Mouse (Mus musculus) left cerebral cortex, adult 11 months (tissue): ENCODE measurements around the gene Cdkal1.
A peak's percentile ranks its signal among the peaks of the same experiment; 100 is the strongest.

ENCODE experiments used
- DNase-seq: peaks from one replicate; pipeline ENCODE4 v3.0.0; 2022; ENCODE audit warnings: low spot score

The Cdkal1 gene

GRCm38 (mm10) chr13:29855281-29856031, at the start of gene Cdkal1:
Gene Cdkal1 (minus strand): TSS chr13:29855674.
- peak; percentile 73 for DNase-seq

DNA sequence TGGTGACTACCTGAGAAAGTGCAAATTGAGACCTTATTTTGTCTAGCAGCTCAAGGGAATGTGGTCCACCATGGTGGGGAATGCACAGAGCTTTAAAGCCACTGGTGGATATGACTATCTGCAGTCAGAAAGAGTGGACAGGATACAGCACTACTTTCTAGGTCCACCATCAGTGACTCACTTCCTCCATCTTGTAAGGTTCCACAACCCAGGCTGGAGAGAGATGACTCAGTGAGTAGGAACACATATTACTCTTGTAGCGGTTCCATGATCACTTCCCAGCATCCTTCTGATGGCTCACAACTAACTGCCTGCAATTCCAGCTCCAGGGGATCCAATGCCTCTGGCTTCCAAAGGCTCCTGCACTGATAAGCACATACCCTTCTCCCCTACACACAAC, 47.9 kb upstream of the Cdkal1 start:
- no peak for DNase-seq

DNA sequence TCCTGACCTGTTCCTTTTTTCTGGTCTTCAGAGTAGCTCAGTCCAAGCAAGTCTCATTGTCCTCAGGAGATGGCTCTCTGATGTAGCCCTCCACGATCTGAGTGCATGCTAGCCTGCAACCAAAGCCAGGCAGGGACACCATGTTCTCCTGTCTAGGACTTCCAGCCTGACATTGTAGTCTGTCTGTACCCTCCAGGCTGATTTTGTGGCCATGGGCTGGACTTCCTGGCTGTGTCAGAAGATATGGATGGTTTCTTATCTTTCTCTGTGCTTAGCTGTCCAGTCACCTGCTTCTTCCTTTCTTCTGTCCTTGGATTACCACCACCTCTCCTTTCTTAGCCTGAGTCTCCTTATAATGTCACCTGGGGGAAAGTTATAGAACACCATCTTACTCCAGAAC, 47.2 kb upstream of the Cdkal1 start:
- no peak for DNase-seq

- no peak for DNase-seq
Measured at GRCm38 (mm10) chr13:29901641-29902040, 46.2 kb upstream of the Cdkal1 start.

GRCm38 (mm10) chr13:29866780-29867179, 11.3 kb upstream of the Cdkal1 start:
- no peak for DNase-seq

DNA sequence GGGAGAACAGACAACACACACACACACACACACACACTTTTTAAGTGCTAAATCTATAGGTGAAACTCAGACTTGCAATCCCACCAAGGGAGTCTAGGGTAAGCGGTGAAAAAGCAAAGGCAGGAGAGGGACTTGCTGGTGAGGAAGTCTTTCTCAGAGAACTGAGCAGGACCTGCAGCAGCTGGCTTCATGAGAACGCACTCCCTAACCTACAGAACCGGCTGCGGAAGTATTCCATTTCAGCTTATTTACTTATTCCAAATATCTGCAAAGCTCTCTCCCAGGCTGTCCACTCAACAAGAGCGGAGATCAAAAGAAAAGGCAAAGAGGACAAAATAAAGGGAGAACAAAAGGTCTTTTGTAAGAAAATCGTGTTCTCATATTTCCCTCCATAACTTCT, 8.9 kb upstream of the Cdkal1 start:
- DNase-seq, result no peak

DNA sequence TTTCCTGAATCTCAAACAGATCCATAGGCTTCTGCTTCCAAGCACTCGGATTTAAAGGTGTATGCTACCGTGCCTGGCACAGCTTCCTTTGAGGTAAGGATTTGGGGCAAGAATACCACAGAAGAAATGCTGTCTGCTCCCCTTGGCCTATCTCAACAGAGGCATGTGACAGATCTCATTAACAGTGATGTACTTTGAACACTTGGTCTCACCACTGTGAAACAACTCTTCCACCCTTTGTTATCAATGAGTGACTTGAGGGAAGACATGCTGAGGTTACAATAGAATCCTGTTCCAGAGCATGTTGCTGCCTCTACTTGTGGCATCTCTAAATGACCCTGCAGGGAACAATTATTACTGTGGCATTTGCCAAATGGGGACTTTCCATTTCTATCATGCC, 4.6 kb upstream of the Cdkal1 start:
- no peak for DNase-seq

DNA sequence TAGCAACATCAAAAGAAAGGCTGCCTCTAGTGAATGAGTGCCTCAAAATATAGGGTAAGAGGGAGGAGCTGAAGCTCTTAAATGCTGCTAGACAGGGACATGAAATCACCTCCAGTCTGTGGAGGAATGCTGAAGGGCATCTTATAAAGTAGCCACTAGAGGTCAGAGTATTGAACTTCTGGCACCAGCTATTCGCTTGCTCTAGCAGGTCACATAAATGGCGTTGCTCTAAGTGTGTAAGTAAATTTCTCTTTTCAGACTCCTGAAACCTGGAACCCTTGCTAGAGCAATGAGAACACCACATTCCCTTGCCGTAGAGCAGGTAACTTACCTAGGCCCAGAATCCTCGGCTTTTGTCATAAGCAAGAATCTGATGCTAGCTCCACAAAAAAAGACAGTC, 2.0 kb upstream of the Cdkal1 start:
- peak; percentile 31 for DNase-seq

- no peak for DNase-seq
Measured at GRCm38 (mm10) chr13:29854876-29855275, 598 bp downstream of the Cdkal1 start.

DNA sequence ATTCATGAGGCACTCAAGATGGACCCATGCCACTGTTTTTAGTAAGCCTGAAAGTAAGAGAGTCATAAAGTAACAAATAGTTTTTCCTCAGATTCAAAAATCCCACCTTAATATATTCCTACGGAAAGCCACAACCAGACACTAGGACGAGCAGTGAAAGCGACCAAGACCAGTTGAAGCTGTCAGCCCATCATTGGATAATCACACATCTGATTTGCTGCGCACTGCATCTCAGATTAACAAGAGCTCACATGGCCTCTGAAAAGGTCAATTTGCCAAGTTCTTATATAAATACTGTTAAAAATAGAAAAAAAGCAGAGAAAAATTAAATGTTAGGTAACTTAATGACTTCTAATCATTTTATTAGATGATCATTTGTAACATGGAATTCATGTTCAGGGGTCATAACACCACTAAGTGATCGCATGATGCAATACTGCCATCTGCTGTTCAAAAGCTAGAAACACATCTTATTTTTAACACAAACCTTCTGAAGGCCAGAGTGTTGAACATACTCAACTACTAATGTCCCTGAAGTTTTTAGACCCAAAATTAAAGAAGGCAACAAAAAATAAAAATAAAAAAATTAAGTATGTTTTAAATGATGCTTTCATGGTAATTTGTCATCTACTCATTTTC, 16.9 kb downstream of the Cdkal1 start:
- no peak for DNase-seq

- peak; percentile 24 for DNase-seq
Measured at GRCm38 (mm10) chr13:29835170-29835569, 20.3 kb downstream of the Cdkal1 start.

GRCm38 (mm10) chr13:29833751-29834150, 21.7 kb downstream of the Cdkal1 start:
- DNase-seq, result no peak

GRCm38 (mm10) chr13:29831126-29831525, 24.3 kb downstream of the Cdkal1 start:
- DNase-seq, result no peak

DNA sequence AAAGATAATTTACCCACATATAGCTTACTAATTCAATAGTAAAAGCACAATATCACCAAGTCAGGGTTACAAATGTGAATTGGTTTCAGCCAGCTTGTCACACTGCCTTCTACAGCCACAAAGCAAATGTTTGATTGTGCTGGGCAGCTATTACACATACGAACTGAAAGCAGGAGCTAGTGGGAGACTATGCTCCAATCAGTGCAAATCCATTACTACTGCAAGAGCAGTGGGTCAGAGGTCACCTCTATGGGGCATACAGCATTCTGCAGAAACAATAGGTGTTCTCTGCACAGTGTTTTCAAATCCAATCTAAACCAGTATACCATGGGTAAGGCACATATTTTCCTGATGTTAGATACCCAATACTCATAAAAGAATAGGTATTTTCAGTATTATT, 27.4 kb downstream of the Cdkal1 start:
- no peak for DNase-seq

DNA sequence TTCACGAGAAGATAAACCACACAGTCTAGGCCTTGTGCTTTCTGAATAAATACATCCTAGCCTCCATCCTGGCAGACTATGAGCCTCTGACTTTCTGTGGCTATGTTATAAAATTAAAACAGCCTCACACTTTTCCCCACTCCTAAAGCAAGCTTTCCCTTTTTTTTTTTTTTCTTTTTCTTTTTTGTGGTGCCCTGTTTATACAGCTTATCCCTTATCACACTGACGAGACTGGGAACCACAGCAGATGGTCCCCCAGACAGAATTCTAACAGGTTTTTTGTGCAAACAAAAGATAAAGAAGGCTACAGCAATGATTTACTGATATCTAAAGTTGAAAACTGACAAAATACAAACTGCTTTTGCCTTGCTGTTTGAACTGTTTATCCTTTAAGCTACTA, 29.0 kb downstream of the Cdkal1 start:
- no peak for DNase-seq

DNA sequence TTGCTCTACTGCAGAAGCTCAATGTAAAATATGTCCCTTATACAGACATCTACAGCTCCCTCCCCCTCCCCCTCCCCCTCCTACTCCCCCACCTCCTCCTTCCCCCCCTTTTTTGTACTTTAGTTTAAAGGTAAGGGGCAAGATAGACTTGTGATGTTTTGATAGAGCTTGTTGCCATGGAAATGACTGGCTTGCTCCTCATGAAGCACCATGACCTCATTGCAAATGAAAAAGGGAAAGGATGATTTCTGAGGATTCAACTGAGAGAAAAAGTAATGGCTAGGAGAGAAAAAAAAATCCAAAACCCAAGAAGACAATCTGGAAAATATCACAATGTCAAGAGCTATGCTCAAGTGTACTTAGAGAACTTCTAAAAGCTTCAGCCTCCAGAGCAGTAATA, 29.4 kb downstream of the Cdkal1 start:
- DNase-seq, result no peak

DNA sequence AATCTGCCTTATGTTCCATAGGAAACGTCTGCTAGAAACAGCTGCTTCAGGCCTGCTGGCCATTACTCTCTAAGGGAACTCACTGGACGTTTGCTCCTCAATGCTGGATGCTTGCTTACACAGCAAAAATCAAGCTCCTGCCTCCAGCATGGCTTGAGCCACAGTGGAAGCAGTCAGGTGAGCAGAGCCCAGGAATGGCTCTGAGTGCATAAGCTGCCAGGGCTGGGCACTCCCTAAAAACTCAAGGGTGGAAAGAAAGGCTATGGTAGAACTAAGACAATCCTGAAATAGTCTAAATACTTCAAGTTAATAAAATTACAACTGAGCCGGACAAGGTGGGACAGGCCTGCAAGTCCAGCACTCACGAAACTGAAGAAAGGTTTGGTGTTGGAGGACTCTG, 30.7 kb downstream of the Cdkal1 start:
- DNase-seq, result no peak

DNA sequence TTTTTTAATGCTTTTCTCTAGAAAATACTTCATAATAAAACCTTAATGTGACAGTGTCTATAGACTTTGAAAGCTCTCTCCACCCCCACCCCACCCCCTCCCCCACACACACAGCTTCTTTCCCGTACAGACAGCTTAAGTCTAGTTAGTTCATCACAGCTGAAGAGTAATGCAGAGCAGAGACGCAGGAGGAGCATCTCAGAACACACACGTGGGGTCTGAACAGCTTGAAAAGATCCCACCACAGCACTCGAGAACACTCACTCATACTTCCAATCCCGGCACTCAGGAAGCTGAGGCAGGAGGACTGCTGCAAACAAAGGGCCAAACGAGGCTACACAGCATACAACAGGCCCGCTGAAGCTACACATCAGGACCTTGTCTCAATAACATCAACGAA, 31.1 kb downstream of the Cdkal1 start:
- DNase-seq, result no peak

GRCm38 (mm10) chr13:29823906-29824305, 31.6 kb downstream of the Cdkal1 start:
- DNase-seq, result peak; percentile 33

- DNase-seq, result no peak
Measured at GRCm38 (mm10) chr13:29823487-29823886, 32.0 kb downstream of the Cdkal1 start.

DNA sequence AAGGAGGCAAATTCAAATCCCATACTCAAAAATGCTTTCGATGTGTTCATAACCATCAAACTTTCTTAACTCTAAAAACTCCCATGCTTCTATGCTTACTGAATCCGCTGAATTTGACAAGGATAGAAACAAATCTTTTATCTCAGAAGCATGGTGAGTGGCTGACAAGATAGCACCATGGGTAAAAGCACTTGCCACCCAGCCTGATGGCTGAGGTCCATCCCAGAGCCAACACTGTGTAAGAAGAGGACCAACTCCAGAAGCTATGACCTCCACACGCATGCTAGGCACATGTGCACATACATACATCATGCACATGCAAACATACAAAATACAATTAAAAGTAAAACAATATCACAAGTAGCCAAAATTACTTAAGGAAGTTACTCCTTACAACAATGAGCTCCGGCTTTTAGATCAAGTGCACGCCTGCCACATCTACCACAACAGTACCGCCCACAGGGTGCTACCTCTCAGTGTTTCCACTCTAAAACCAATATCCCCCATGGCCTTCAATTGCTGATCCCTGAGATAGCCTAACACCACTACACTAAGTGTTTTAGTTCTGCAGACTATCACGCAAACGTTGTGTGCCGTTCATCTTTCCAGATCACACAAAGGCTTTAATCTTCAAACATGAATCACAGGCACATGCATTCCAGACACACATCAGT, 35.4 kb downstream of the Cdkal1 start:
- no peak for DNase-seq

DNA sequence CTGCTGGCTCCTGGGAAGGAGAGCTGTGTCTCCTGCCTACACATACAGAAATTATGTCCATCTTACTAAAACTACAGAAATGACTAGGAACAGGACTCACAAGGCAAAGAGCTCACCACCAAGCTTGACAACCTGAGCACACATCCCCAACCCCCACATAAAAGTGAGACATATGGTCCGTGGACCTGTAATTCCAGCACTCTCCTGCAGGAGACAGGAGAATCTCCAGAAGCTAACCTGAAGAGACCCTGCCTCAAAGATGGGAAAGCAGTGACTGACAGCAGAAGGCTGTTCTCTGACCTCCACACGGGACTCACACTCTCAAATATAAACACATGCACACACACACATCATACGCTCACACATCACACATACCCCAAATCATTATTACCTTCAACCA, 36.3 kb downstream of the Cdkal1 start:
- no peak for DNase-seq

GRCm38 (mm10) chr13:29818314-29818713, 37.2 kb downstream of the Cdkal1 start:
- no peak for DNase-seq
